Mouse (Mus musculus): Measurements from ENCODE around the gene Lgals7.

GRCm38 (mm10) chr7:28880554-28880953 lies 16.9 kb downstream of the Lgals7 start:
- TF ChIP-seq CTCF (IDR thresholded peaks at IDR 0.05; ENCODE audit: extremely low read depth, insufficient read depth, insufficient read length, insufficient replicate concordance), result no peak
- TF ChIP-seq POLR2A (IDR thresholded peaks at IDR 0.05; ENCODE audit: low read depth, low read length), result no peak
